Mouse (Mus musculus): ENCODE data around the gene Gm49354. TPM values are rescaled to one million over a fixed set of nuclear protein-coding genes. Genes with fewer than 3 reads are reported as not detected.
"Not testable (repeated sequence)": the region's sequence is repeated elsewhere in the genome, so short reads cannot be mapped to it uniquely, and the experiment has no call there.

The Gm49354 gene
- total and polyA plus RNA-seq, 3 experiments = 52.8 TPM; not detected in 2

DNA sequence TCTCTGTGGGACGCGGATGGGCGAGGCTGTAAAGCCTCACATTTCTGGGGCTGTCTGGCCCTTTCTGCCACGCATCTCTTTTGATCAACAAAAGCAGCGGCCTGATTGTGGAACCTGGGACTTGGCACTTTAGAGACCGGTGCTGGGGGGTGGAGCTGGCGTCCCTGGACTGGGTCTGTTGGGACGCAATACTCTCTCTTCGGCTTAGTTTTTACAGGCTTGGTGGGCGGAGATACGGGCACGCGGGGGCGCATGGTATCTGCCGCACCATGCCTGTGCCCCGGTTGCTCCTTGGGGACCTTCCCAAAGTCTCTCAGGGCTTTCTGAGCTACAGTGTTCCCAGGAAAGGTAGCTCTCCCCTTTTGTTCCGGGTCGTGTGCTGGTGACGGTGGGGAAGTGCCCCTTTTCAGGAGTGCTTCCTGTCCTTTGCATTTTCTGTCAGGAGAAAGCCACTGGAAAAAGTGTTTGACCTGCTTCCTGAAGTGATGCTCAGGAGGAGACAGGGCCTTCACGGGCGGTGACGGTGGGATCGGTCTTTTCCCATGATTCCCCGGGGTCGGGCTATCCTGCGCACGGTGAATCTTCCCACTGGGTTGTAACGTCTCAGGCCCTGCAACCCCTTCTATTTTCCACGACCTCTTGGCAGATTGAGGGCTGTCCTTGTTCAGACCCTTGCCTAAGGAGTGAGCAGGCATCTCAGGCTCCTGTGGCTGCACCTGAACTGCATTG lies 55.7 kb downstream of the Gm49354 start:
- no peaks in the 10 kb centered on the region for H3K9me3 ChIP-seq (replicated peaks)
- no peaks in the 10 kb centered on the region for H3K36me3 ChIP-seq (replicated peaks)
- ATAC-seq (ENCODE audit: extremely low read depth, insufficient number of reproducible peaks, low FRiP score, poor library complexity, severe bottlenecking) (no peak), DNase-seq (ENCODE audit: low spot score) (no peak)
- TF ChIP-seq TAL1 (conservative IDR thresholded peaks at IDR 0.05; ENCODE audit: low read depth, low read length) (no peak), GATA2 (IDR thresholded peaks at IDR 0.05; ENCODE audit: borderline replicate concordance, low read depth, low read length) (no peak), GATA1 (IDR thresholded peaks at IDR 0.05; ENCODE audit: borderline replicate concordance, low read length) (no peak), CTCF (IDR thresholded peaks at IDR 0.05; ENCODE audit: low read depth, low read length) (no peak), POLR2AphosphoS5 (IDR thresholded peaks at IDR 0.05; ENCODE audit: insufficient replicate concordance, low read depth, low read length) (no peak)
- H3K4me3 ChIP-seq (ENCODE audit: low read depth, low read length) = no peak overlapping the region
- H3K27me3 ChIP-seq (ENCODE audit: insufficient read depth, low read length) = peaks cover 16% of the 10 kb centered on the region; the same call in 1 of the 2 replicates
- peaks cover 36% of the 10 kb centered on the region for H3K4me1 ChIP-seq (ENCODE audit: insufficient read depth, low read depth, low read length)

DNA sequence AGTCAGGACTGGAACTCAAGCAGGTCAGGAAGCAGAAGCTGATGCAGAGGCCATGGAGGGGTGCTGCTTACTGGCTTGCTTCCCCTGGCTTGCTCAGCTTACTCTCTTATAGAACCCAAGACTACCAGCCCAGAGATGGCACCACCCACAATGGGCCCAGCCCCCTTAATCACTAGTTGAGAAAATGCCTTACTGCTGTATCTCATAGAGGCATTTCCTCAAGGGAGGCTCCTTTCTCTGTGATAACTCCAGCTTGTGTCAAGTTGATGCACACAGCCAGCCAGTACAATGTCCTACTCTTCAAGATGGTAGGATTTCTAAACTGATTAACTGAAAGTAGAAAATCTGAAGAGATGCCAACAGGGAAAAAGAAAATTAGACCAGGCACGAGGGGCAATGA lies 60.0 kb downstream of the Gm49354 start:
- DNase-seq (ENCODE audit: low spot score); ATAC-seq (ENCODE audit: extremely low read depth, insufficient number of reproducible peaks, low FRiP score, poor library complexity, severe bottlenecking); H3K36me3 ChIP-seq (replicated peaks); H3K9me3 ChIP-seq (replicated peaks); H3K4me3 ChIP-seq (ENCODE audit: low read depth, low read length): not testable (repeated sequence)
- Histone ChIP-seq H3K4me1 (ENCODE audit: insufficient read depth, low read depth, low read length) (peaks cover 33% of the 10 kb centered on the region), H3K27me3 (ENCODE audit: insufficient read depth, low read length) (peaks cover 22% of the 10 kb centered on the region; the same call in 1 of the 2 replicates)

DNA sequence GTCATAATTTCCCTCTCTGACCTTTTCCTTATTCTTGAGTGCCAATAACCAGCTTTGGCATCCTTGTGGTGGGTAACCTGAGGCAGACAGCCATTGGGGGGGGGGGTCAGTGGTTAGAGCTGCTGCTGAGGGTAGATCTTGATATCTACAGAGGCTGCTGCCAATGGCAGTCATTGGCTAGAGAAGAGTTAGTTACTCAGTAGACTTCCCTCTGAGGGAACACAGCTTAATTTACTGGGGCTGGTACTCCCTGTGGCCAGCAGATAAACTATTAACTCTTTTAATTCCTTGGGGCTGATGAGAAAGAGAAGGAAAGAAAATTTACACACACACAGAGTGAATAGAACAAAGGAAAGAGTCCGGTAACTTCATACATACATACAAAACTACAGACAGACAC lies 62.6 kb downstream of the Gm49354 start:
- DNase-seq (ENCODE audit: low spot score) (no peak), ATAC-seq (ENCODE audit: extremely low read depth, insufficient number of reproducible peaks, low FRiP score, poor library complexity, severe bottlenecking) (peak; percentile 61; the same call in 1 of the 2 replicates)

DNA sequence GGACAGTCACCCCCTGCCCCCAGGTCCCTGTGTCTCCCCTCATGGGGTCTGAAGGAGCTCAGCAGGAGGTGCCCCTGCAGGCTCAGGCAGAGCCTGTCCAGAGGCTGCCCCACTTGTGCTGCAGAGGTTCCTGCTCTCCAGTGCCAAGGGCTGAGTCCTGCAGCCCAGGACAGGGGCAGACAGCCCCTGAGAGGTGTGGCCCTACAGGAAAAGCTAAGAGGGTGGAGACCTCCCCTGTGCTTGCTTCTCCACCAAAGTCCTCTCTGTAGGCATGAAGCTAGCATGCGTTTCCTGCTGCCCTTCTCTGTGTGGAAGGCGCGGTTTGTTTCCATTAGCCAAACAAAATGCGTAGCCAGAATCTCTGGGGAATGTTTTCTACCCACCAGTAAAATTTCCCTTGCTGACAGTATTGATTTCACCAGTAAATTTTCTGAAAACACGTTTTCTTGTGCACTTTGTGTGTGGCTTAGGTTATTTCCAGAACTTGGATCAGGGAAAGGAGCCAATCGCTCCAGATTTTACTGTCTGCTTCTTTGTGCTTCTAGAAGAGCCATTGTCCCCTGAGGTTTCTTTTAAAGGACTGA lies 63.1 kb downstream of the Gm49354 start:
- Histone ChIP-seq H3K27me3 (ENCODE audit: insufficient read depth, low read length) (peaks cover 37% of the 10 kb centered on the region), H3K4me1 (ENCODE audit: insufficient read depth, low read depth, low read length) (peaks cover 53% of the 10 kb centered on the region)
- H3K9me3 ChIP-seq (replicated peaks); DNase-seq (ENCODE audit: low spot score); ATAC-seq (ENCODE audit: extremely low read depth, insufficient number of reproducible peaks, low FRiP score, poor library complexity, severe bottlenecking); H3K4me3 ChIP-seq (ENCODE audit: low read depth, low read length); H3K36me3 ChIP-seq (replicated peaks): not testable (repeated sequence)

More for the DNA sequence above, 62.6 kb downstream of the Gm49354 start:
- Histone ChIP-seq H3K27me3 (ENCODE audit: insufficient read depth, low read length) (peaks cover 32% of the 10 kb centered on the region), H3K4me3 (ENCODE audit: low read depth, low read length) (no peak overlapping the region), H3K36me3 (replicated peaks) (no peaks in the 10 kb centered on the region), H3K4me1 (ENCODE audit: insufficient read depth, low read depth, low read length) (peaks cover 51% of the 10 kb centered on the region), H3K9me3 (replicated peaks) (no peaks in the 10 kb centered on the region)
- TF ChIP-seq POLR2AphosphoS5 (IDR thresholded peaks at IDR 0.05; ENCODE audit: insufficient replicate concordance, low read depth, low read length) (no peak), CTCF (IDR thresholded peaks at IDR 0.05; ENCODE audit: low read depth, low read length) (no peak), TAL1 (conservative IDR thresholded peaks at IDR 0.05; ENCODE audit: low read depth, low read length) (0 out of 2 replicates have a peak, but pooled peaks have one; percentile 16), GATA1 (IDR thresholded peaks at IDR 0.05; ENCODE audit: borderline replicate concordance, low read length) (no peak)

DNA sequence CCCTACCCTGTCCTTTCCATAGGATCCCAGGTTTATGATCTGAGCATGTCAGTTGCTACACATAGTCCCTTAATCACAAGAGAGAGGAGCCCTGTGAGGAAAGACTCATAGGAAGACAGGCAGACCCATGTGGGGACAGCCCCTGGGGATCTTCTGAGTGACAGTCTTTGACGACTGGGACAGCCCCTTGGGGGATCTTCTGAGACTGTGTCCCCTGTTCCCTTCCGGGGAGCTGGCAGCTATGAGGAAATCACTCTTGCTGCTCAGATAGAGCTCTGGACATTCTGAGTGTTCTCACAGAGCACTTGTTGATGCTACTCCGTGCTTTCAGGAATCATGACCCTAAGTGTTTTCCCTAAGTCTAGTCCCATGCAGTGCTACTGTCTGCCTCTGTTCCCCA lies 68.3 kb downstream of the Gm49354 start:
- no peaks in the 10 kb centered on the region for H3K9me3 ChIP-seq (replicated peaks)
- ATAC-seq (ENCODE audit: extremely low read depth, insufficient number of reproducible peaks, low FRiP score, poor library complexity, severe bottlenecking) (no peak), DNase-seq (ENCODE audit: low spot score) (no peak)
- no peaks in the 10 kb centered on the region for H3K36me3 ChIP-seq (replicated peaks)
- TF ChIP-seq CTCF (IDR thresholded peaks at IDR 0.05; ENCODE audit: low read depth, low read length) = no peak
- no peak for TF ChIP-seq GATA2 (IDR thresholded peaks at IDR 0.05; ENCODE audit: borderline replicate concordance, low read depth, low read length)
- no peak for TF ChIP-seq GATA1 (IDR thresholded peaks at IDR 0.05; ENCODE audit: borderline replicate concordance, low read length)
- TF ChIP-seq TAL1 (conservative IDR thresholded peaks at IDR 0.05; ENCODE audit: low read depth, low read length) = no peak
- no peak for TF ChIP-seq POLR2AphosphoS5 (IDR thresholded peaks at IDR 0.05; ENCODE audit: insufficient replicate concordance, low read depth, low read length)
- peaks cover 60% of the 10 kb centered on the region for H3K27me3 ChIP-seq (ENCODE audit: insufficient read depth, low read length)
- peaks cover 43% of the 10 kb centered on the region for H3K4me1 ChIP-seq (ENCODE audit: insufficient read depth, low read depth, low read length)
- H3K4me3 ChIP-seq (ENCODE audit: low read depth, low read length) = no peak overlapping the region

DNA sequence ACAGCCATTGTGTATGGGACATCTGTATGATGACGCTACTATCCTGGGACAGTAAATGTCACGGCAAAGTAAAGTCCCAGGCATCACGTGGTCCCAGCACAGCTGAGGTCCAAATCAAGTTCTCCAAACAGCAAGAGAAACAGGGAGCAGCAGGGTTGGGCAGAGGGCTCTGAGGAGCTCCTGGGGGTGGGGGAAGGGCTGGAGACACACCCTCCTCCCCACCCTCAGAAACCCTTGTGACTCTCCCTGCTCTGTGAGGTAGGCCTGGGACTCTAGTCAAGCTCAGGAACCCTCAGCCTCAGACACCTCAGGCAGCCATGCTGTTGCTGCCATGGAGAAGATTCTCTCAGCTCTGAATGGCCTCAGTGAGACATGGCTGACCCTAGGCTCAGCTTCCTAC lies 70.1 kb downstream of the Gm49354 start, which contains the start of gene Spata31d1b:
Gene Spata31d1b (plus strand): TSS at position 301 of the 400 bp plus-strand sequence.
- not testable (repeated sequence) for DNase-seq (ENCODE audit: low spot score); H3K4me3 ChIP-seq (ENCODE audit: low read depth, low read length); H3K36me3 ChIP-seq (replicated peaks); H3K9me3 ChIP-seq (replicated peaks)
- peak; percentile 22; the same call in 1 of the 2 replicates for ATAC-seq (ENCODE audit: extremely low read depth, insufficient number of reproducible peaks, low FRiP score, poor library complexity, severe bottlenecking)
- Histone ChIP-seq H3K4me1 (ENCODE audit: insufficient read depth, low read depth, low read length) (peaks cover 36% of the 10 kb centered on the region), H3K27me3 (ENCODE audit: insufficient read depth, low read length) (peaks cover 54% of the 10 kb centered on the region)

DNA sequence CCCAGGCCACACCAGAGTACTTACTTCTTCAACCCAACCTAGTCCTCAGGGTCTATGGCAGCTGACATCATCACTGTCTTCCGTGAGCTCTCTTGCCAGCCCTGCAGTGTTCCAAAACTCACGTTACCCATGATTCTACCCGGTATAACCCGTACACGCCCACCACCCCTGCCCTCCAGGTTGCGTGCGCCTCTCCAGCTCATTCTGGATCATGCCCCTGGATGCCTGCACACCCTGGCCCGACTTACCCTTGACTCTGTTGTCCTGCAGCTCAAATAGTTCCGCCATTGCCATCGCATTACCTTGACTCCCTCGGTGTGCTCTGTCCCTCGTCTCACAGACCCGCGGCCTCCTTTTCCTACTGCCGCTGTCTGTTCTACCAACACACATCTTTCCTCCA lies 71.8 kb downstream of the Gm49354 start, which contains the start of gene Spata31d1a:
Gene Spata31d1a (minus strand): TSS at position 101 of the 400 bp plus-strand sequence.
- ATAC-seq (ENCODE audit: extremely low read depth, insufficient number of reproducible peaks, low FRiP score, poor library complexity, severe bottlenecking) (no peak), DNase-seq (ENCODE audit: low spot score) (no peak)
- H3K4me3 ChIP-seq (ENCODE audit: low read depth, low read length) = no peak within 1 kb of the TSS
- H3K27me3 ChIP-seq (ENCODE audit: insufficient read depth, low read length) = peaks cover 41% of the 10 kb centered on the region
- no peaks in the 10 kb centered on the region for H3K9me3 ChIP-seq (replicated peaks)
- no peaks in the 10 kb centered on the region for H3K36me3 ChIP-seq (replicated peaks)
- no peak for TF ChIP-seq GATA1 (IDR thresholded peaks at IDR 0.05; ENCODE audit: borderline replicate concordance, low read length)
- peaks cover 23% of the 10 kb centered on the region for H3K4me1 ChIP-seq (ENCODE audit: insufficient read depth, low read depth, low read length)

Other genes with a start within 250 kb of the Gm49354 start
- 118 and 147 TPM in 2 replicates for gene Agtpbp1, start 197.0 kb downstream of the Gm49354 start, total RNA-seq (2014; fragmentation: Nextera tagmentation)
- 62.0 and 73.3 TPM in 2 replicates for gene Agtpbp1, start 197.0 kb downstream of the Gm49354 start, total RNA-seq (2017)
- gene Agtpbp1, start 197.0 kb downstream of the Gm49354 start, polyA plus RNA-seq (2012) = 6.0 and 6.1 TPM in 2 replicates
- 63.7 and 71.9 TPM in 2 replicates for gene Naa35, start 197.0 kb downstream of the Gm49354 start, total RNA-seq (2014; fragmentation: Nextera tagmentation)
- 29.5 and 31.0 TPM in 2 replicates for gene Naa35, start 197.0 kb downstream of the Gm49354 start, total RNA-seq (2017)
- 8.4 and 8.5 TPM in 2 replicates for gene Naa35, start 197.0 kb downstream of the Gm49354 start, polyA plus RNA-seq (2012)
- 126 and 146 TPM in 2 replicates for gene Golm1, start 106.4 kb downstream of the Gm49354 start, total RNA-seq (2014; fragmentation: Nextera tagmentation)
- 134 and 139 TPM in 2 replicates for gene Golm1, start 106.4 kb downstream of the Gm49354 start, total RNA-seq (2017)
- 31.5 and 32.8 TPM in 2 replicates for gene Golm1, start 106.4 kb downstream of the Gm49354 start, polyA plus RNA-seq (2012)
- not detected in 2 replicates for gene 4921517D22Rik, start 88.1 kb downstream of the Gm49354 start, total RNA-seq (2014; fragmentation: Nextera tagmentation)
- 0.11 TPM in 1 of 2 replicates, not detected in the other for gene 4921517D22Rik, start 88.1 kb downstream of the Gm49354 start, total RNA-seq (2017)
- not detected in 2 replicates for gene 4921517D22Rik, start 88.1 kb downstream of the Gm49354 start, polyA plus RNA-seq (2012)
- gene Spata31d1a, start 71.9 kb downstream of the Gm49354 start, total RNA-seq (2014; fragmentation: Nextera tagmentation) = not detected in 2 replicates
- gene Spata31d1a, start 71.9 kb downstream of the Gm49354 start, total RNA-seq (2017) = 0.05 and 0.12 TPM in 2 replicates
- gene Spata31d1a, start 71.9 kb downstream of the Gm49354 start, polyA plus RNA-seq (2012) = not detected in 2 replicates
- not detected in 2 replicates for gene Spata31d1b, start 70.0 kb downstream of the Gm49354 start, total RNA-seq (2014; fragmentation: Nextera tagmentation)
- gene Spata31d1b, start 70.0 kb downstream of the Gm49354 start, total RNA-seq (2017) = 0.06 and 0.22 TPM in 2 replicates
- gene Spata31d1b, start 70.0 kb downstream of the Gm49354 start, polyA plus RNA-seq (2012) = not detected in 2 replicates
- not detected in 2 replicates for gene Spata31d1d, start 50.5 kb downstream of the Gm49354 start, total RNA-seq (2014; fragmentation: Nextera tagmentation)
- 0.05 TPM in 1 of 2 replicates, not detected in the other for gene Spata31d1d, start 50.5 kb downstream of the Gm49354 start, total RNA-seq (2017)
- gene Spata31d1d, start 50.5 kb downstream of the Gm49354 start, polyA plus RNA-seq (2012) = not detected in 2 replicates
- not detected in 2 replicates for gene 1700014D04Rik, start 35.5 kb downstream of the Gm49354 start, total RNA-seq (2014; fragmentation: Nextera tagmentation)
- 0.06 and 0.11 TPM in 2 replicates for gene 1700014D04Rik, start 35.5 kb downstream of the Gm49354 start, total RNA-seq (2017)
- not detected in 2 replicates for gene 1700014D04Rik, start 35.5 kb downstream of the Gm49354 start, polyA plus RNA-seq (2012)
- gene Isca1, start 12.4 kb downstream of the Gm49354 start, total RNA-seq (2014; fragmentation: Nextera tagmentation) = 242 and 309 TPM in 2 replicates
- 75.9 and 85.8 TPM in 2 replicates for gene Isca1, start 12.4 kb downstream of the Gm49354 start, total RNA-seq (2017)
- 57.0 and 69.2 TPM in 2 replicates for gene Isca1, start 12.4 kb downstream of the Gm49354 start, polyA plus RNA-seq (2012)
- 215 and 232 TPM in 2 replicates for gene Tut7, start 40.9 kb upstream of the Gm49354 start, total RNA-seq (2014; fragmentation: Nextera tagmentation)
- gene Tut7, start 40.9 kb upstream of the Gm49354 start, total RNA-seq (2017) = 166 and 194 TPM in 2 replicates
- gene Tut7, start 40.9 kb upstream of the Gm49354 start, polyA plus RNA-seq (2012) = 59.6 and 66.1 TPM in 2 replicates

Measured in G1E (cell line).